Mouse (Mus musculus) adipocyte (in vitro differentiated cells): ENCODE measurements around the gene Atxn1.
A peak's percentile ranks its signal among the peaks of the same experiment; 100 is the strongest.

ENCODE experiments used
- DNase-seq: peaks from one replicate; pipeline ENCODE4 v3.0.0-alpha.2; 2016; ENCODE audit warnings: low spot score

The Atxn1 gene

DNA sequence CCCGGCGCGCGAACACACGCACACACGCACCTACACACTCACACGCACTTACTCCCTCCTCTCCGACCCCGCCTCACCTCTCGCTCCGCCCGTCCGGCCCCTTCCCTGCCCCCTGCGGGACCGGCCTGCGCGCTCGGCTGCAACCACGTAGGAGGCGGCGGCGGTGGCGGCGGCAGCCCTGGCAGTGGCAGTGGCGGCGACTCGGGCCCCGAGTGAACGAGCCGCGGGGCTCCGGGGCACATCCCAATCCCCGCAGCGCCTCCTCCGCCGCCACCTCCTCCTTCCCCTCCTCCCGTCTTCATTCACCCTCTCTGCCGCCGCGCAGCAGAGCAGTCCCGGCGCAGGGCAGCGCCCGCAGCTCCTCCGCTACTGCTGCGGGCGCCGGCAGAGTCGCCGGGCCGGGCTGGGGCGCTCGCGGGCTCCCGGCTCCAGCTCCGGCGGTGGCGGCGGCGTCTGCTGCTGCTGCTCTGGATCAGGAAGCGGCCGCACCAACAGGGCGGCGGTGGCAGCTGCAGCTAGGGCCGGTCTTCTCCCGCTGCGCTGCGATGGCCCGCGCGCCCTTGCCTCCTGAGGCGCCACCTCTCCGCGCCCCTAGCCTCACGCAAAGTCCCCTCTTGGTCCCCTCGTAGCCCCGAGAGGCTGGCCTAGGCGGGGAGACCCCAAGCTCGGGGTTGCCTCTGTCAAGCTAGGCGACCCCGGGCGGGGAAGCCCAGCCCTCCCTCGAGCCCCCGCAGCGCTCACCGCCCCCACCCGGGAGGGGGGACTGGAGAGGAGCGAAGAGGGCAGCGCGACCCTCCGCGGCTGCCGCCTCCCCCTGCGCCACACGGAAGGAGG, 1.1 kb downstream of the Atxn1 start:
- peak; percentile 72 for DNase-seq

DNA sequence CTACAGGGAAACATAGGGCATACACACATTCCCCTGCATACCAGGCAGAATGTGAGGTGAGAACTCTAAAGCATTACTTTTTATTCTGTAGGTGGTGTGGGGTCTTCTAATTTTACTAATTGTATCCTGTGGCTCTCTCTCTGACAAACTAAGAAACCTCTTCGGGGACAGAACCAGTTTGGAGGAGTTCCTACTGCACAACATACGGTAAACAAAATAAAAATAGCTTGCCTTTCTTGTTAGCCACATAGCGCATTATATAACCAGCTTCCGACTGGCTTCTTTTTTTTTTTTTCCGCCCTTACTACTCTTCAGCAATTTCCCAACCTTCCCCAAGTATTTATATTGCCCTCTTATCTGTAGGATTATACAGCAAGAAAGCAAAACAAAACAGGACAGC, 2.0 kb downstream of the Atxn1 start:
- DNase-seq, result peak; percentile 67

DNA sequence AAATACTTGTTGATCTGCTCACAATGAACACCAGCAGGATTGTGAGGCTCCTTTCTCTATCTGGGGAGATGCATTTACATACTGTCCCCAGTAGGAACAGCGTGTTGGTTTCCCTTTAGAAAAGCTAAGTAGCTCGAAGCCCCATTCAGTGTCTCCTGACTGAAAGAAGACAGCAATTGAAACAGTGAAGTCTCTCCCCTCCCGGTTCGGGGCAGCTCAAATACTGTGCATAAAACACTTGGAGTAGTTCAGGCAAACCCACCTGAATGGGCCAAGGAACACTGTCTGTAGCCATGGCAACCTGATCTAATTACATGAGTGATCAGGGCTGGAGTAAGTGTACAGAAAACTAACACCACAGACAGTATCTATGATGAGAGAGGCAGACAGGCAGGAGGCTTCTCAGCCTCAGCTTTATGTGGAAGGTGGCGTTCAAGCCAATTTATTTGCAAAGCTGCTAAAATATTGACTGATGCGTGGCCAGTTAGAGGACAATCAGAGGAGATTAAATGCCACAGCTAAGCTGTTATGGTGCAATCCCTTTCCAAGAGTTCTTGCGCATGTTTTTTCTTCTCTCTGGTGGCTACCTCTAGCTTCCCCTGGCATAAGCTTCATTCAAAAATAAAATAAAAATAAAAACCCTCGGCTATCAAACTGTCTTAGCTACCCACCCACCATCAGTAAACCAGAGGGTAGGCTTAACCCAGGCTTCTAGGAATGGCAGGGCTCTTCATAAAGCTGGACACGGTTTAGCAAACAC, 2.8 kb downstream of the Atxn1 start:
- DNase-seq, result peak; percentile 44

DNA sequence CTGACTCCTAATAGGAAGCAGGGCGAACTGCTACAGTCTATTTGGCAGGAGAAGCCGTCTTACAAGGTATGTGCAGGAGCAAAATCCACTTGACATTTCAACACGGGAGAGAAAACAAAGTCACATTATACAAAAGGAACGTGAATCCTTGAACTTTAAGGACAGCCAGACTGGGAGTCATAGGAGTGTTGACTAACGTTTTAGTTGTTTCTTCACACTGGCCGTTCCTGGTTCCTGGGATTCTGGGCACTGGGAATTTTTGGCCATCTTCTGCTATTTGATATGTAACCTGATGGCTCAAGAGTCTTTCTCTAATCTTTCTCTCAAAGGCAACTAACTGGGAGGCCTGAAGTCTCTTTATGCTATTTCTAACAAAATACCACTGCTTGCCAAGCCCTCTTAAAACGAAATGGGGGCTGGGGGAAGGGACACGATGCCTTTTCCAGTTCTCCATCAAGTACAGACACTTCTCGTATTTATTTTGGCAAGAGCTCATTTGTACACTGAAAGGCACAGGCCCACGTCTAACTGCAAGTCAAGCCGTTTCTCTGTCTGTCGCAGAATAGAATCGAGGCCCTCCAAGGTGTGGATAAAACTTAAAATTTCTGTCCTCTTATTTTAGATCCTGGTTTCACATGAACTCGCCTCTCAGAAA, 4.4 kb downstream of the Atxn1 start:
- DNase-seq, result peak; percentile 39

DNA sequence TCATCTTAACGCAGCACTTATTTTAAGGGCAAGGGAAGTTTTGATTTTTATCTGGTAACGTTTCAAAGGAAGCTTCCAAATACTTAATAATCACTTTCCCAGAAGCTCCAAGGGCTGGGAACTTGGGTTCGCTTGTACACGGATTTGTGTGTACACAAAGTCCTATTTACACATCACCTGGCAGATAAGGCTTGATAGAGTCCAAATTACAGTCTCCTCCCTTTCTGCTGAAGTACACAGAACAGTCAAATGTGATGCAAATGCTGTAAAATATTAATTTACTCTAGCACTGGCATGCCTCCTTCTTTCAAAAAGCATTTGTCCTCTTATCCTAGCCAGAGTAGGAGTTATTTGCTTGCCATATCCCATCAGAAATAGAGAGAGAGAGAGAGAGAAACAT, 6.5 kb downstream of the Atxn1 start:
- no peak for DNase-seq

DNA sequence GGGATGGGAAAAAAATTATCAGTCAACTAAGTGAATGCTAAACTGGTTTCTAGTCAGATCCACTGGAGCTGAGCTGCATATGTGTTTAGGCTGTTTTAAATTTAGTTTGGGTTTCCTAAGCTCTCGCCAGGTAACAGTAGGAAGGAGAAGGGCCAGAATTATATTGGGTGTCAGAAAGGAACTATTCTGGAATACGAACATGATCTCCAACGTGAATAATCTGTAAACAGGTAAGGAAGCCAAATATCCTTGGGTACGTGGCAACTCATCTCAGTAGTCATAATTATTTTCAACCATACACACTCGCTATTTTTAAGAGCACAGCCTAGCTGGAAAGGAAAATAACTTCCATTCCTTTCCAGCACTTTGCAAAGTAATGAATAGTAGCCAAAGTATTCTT, 7.2 kb downstream of the Atxn1 start:
- no peak for DNase-seq

DNA sequence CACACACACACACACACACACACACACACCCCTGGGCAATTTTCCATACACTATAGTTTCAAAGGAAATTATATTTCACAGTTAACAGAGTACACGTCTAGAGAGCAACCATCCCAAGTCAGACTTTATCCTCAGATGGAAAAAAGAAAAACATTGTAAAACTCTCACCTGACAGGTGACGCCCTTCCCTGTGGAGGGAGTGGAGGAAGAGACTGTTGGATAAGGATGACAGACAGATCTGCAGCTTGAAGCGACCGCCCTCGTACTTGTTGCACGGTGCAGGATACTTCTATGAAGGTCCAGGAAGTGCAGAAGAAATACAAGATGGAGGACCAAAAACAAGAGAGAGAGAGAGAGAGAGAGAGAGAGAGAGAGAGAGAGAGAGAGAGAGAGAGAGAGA, 8.5 kb downstream of the Atxn1 start:
- DNase-seq, result no peak

DNA sequence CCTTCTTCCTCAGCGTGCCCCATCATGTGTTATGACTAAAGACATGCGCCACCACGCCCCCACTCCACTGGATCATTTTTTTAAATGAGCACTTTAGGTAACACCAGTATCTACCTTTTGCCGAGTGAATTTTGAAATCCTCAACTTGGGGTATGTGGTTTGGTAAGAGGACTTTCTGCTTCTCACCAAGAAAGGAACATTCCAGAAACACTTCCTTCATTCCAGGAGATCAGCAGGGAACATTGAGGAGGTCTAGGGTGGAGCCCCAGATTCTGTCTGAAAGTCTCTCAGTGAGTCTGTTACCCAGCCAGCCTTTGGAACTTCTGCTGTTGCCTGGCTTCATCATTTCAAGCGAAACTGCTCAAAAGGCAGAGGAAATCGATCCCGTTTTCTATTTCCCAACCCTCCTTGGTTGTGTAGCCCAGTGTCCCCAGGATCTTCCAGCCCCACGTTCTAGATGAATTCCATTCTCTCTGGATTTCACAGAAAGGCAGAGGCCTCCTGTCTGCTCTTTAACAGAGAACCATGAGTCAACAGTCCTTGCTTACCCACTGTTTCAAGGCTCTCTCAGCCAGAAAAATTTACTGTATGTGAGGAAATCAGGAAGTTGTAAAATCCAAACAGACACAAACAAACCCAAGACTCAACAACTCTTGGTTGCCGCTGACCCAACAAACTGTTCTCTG, 9.3 kb downstream of the Atxn1 start:
- peak; percentile 34 for DNase-seq

DNA sequence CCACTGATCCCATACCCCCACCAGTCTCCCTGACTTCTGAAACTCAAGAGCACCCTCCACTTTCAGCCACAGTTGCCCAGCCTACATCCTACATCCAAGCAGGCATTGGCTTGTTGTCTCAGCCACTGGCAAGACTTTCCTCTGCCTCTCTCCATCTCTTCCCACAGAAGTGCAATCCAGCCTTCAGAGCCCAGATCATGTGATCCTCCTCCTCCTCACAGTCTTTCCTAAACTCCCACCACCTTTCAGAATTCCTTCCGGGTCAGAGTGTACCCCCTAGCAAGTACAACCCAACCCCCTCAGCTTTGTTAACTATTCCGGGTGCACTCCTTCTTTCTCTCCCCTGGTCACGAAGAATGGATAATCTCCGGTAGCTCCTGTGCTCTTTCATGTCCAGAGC, 11.7 kb downstream of the Atxn1 start:
- no peak for DNase-seq

DNA sequence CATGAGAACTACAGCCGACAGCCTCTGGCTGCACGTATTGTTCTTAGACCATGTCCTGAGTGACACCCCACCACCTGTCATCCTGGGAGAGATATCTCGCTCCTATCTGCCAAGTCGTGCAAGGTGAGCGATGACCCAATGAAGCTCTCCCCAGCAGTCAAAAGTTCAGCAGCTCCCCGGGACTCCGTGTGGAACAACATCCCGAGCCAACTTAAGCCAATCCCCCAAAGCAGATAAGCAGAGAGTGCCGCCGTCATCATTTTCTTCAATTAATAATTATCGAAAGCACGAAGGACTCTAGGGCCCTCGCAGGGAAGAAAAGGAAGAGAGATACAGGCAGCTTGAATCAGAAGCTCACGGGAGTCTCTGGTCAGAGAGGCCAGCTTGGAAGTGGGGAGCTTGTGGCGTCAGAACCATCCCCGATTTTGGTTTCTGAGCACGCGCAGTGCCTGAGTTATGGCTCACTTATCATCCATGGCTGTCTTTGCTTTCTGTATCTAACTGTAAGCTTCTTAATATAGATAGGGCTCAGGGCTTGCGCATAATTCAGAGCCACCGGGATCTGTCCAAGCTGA, 13.7 kb downstream of the Atxn1 start:
- no peak for DNase-seq

DNA sequence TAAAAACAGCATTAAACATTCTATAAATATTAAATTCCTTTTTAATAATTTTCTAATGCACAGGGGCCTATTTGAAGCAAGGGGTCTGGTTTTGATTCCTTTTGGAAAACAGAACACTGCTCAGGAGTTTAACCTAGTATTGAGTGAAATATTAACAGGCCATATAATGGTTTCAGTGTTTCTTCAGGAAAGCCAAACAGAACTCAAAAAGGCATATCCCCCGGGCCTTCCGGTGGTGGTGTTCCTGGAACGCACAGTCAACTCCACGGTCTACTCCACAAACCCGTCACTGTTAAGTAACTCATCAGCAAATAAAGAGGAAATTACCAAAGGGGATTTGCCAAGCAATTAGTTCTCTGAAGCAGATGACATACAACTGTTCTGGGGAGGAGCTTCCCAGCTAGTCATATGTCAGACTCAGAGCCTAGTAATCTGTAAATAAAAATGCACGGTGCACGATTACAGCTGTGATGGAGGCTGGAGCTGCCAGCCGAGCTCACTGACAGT, 14.4 kb downstream of the Atxn1 start:
- DNase-seq, result no peak

DNA sequence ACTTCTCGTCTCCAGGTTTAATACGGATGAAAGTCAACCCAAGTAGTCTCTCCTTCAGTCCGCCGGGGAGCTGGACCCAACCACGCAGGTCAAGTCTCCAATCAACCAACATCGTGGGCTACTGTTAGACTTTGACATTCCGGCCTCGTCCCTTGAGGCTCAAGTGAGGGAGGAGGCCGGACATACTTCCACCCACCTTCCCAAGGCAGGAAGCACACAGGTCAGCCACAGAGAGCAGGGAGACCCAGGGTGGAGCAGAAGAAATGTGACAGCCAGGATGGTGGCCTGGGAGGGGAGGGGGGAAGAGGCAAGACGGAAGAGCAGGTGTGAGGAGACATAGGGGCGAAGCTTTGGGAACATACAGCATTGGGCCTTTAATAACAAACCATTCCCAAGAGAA, 18.7 kb downstream of the Atxn1 start:
- no peak for DNase-seq

DNA sequence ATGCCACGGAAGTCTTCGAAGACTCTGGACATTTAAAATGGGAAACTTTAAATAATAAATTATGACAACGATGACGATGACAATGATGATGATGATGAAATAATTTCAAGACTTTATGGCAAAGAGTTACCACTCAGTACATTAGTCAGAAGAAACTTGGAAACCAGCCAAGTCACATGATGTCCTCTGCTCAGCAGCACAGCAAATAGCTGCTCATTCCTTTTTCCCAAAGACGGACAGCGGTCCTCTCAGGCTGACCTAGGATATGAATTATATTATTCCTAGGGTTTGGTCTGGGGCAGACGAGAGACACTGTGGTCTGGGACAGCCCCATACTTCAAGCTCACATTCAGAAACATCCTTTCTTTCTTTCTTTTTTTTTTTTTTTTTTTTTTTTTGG, 22.5 kb downstream of the Atxn1 start:
- DNase-seq, result peak; percentile 43

DNA sequence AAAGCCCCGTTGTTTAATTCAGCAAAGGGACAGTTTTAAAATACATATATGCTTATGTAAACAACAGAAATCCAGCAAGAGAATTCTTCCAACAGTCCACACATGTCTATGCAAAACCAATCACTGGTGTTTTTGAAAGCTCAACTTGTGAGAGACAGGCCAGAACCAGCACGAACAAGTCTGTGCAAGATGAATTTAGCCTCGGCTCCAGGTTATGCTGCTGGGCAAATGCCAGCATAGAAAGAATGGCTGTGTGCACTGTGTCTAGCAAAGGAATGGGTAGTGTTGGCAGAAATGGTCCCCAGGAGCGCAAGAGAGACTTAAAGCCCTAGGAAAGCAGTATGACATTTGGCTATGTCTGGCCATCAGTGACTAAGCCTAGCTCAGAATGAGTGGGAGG, 24.1 kb downstream of the Atxn1 start:
- no peak for DNase-seq

DNA sequence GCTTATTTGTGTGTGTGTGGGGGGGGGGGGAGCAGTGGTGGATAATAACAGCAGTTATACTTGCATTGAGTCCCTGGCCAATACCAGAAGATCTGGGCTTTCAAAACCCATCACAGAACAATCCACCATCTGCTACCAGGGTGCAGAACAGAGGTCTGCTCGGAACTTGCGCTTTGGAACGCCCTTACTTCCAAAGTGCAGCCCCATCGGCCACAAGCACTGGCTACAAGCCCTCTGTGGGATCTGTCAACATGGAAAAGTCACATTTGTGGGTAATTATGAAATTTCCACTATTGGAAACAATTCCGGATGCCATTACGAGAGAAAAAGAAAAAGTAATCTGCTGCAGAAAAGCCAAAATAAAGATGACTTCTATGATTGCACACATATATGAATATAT, 25.2 kb downstream of the Atxn1 start:
- DNase-seq, result no peak

DNA sequence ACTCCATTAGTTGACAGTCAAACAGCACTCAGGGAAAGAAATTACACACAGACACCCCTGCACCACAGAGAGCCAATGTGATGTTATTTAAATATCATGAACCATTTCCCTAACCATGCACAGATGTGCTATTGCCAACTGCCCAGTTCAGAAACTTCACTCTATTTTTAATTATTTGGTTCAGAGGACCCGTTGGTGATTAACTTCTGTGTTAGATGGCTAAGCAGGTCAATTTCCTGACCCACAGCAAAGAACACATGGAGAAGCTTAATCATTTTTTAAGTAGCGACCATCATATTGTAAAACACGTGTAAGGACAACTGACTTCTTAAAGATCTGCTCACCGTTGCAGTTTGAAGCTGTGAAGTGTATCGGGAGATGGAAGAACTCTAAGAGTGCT, 26.7 kb downstream of the Atxn1 start:
- no peak for DNase-seq

DNA sequence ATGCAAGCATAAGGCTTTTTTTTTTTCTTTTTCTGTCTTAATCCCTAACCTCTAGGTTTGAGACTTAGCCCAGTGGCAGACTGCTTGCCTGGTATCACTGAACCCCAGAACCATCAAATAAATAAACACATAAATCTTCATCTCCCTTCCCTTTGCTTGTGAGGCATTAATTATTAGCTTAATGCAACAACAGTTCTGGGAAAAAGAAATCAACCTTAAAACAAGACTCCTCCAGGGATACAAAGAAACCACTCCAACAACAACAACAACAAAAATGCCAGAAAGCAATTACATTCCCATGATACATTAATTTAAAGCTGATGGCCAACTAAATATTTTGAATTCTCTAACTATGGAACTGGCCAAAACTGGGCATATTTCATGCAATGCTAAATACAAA, 28.0 kb downstream of the Atxn1 start:
- no peak for DNase-seq

DNA sequence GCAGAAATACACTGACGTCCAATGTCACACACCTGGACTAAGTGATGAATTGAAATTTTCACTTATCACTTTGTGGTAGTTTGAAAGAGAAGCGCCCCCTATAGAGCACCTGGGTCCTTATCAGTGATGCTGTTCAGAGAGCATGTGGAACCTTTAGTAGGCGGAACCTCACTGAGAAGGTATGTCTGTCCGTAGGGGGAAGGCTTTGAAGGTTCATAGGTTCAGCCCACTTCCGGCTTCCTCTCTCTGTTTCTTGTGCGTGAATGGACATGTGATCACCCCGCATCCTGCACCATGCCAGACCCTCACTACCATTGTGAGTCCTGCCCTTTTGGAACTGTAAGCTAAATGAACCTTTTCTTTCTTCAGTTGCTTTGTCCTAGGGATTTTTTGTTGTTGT, 29.0 kb downstream of the Atxn1 start:
- no peak for DNase-seq

DNA sequence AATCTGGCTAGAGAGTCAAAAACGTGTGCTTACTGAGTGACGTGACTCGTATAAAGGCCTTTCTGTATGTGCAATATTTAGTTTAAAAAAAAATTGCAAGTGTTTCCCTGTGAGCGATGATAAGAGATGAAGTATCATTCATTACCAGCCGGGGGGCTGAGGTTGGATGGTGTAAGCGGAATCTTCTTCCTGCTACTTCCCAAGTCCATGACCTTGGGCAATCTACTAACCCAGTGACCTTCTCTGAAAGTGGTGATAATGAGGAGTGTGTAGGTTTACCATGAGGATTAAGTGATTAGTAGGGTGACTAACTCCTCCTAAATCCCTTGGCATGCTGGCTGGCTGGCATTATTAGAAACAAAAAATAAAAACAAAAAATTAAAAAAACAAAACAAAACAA, 30.0 kb downstream of the Atxn1 start:
- DNase-seq, result no peak

DNA sequence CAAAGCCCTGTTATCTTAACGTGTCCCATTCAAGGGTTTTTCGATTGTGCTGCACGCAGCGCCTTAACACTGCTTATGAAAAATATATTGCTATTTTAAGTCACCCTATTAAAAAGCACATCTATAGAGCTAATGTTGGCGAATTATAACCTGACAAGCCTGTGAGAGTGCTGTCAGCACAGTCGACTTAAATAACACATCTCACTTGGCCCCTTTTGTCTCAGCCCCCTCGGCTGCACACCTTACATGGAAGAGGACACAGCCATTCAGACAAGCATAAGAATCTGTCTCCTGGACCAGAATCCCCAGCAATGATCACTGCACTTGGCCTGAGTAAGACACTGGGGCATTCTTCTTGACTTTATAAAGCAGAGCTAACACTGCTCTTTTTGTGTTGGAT, 30.7 kb downstream of the Atxn1 start:
- no peak for DNase-seq

DNA sequence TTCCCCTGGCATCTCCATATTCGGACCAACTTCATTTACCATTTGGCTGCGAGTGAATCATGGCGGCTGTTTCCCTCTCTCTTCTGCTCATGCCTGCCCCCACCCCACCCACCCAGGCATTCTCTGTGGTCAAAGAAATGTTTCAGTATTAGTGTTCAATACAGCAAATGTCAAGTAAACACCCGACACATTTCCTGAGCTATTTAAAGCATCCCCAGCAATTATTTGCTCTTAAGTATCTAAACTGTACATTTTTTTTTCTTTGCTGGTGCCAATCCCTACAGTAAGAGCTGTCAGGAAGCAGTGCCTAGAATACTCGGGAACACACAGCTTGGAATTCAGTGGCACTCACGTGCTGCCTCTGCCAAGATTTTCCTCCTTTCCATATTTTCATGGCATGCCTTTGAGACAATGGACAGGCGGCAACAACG, 32.3 kb downstream of the Atxn1 start:
- no peak for DNase-seq

DNA sequence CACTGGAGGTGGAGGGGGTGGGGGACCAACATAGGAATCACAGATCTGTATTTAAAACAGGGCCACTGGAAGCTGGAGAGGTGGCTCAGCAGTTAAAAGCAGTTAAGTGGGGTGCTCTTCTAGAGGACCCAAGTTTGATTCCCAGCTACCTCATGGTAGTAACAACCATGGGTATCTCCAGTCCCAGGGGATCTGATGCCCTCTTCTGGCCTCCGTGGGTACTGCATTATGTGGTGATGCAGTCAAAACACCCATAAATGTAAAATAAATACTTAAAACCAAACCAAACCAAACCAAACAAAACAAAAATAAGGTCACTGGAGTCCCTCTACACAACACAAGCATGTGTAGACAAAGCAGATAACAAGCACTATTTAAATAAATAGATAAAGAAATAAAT, 32.9 kb downstream of the Atxn1 start:
- no peak for DNase-seq
